Mouse (Mus musculus): ENCODE measurements around the gene Szrd1.

- no peak for TF ChIP-seq CTCF (IDR thresholded peaks at IDR 0.05)
- TF ChIP-seq EP300 (IDR thresholded peaks at IDR 0.05): no peak
These were observed 67.1 kb downstream of the Szrd1 start for GRCm38 (mm10) chr4:141072502-141072901.

Data from lung, postnatal 0 days (tissue).